Mouse (Mus musculus) inflammation-experienced regulatory T-cells, adult 6 months (primary cell): Measurements from ENCODE around the gene Tbc1d9. TPM values are rescaled to one million over a fixed set of nuclear protein-coding genes. Genes with fewer than 3 reads are reported as not detected.
"Not testable (repeated sequence)": the region's sequence is repeated elsewhere in the genome, so short reads cannot be mapped to it uniquely, and the experiment has no call there.

Experiments
- ATAC-seq: one replicate; pipeline ENCODE4 v1.8.0; 2017
- polyA plus RNA-seq, 3 experiments: library from polyadenylated mRNA; unstranded; fragments of 100-300 nt; shearing (Covaris generic); gene quantifications; one replicate each; pipeline ENCODE4 v1.2.1; 2017

The Tbc1d9 gene
- polyA plus RNA-seq, 3 experiments from 2014 or later, result 0.18 to 0.20 TPM; not detected in 1

DNA sequence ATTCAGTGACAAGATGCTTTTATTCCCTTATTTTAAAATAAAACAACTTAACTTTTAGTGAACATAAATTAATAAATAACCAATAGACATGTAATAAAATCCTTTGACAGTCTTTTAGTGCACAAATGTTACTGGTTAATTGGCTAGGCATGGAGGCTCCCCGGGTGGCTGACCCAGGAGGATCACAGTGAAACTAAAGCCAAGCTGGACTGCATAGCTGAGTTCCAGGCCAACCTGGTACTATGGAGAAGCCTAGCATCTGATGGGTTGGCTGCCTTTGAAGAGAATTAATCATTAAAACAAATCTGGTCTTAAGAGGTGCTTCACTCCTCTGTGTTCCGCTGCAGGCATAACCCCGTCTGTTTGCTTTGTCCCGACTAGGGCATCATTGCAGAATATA lies 67.9 kb downstream of the Tbc1d9 start:
- no peak for ATAC-seq

DNA sequence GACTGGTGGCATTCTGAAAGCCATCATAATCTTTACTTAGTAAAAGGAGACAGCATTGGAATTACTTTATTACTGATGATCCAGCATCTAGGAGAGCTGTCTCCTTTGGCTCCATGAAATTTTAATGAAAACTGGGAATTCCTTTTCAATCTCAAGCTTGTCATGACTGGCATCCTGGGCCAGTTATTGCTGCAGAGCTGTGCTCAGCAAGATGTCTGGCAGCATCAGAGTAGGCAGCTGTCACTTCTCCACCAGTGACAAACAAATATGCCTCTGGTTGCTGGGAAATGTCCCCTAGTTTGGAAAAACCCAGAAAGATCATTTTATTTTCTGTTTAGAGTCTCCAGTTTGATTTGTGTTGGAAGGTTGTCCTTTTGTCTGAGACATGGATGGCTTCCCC lies 74.2 kb downstream of the Tbc1d9 start:
- no peak for ATAC-seq

DNA sequence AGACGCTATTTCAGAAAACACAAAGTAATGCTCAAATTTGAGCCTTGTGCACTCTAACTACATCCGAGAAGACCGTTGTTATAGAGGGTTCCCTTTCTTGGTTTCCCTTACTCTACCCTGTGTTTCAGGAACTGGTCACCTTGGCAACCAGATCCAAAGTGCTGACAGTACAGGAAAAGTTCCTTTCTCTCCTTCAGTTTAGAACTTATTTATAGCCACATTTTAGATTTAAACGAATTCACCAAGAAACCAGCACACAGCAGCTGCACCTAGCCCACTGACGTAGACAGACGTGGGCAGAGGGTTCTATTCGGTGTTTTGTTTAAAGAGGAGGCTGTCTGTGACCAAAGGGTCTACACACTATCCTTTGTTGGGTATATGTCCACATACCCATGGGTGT lies 79.0 kb downstream of the Tbc1d9 start:
- ATAC-seq, result no peak

DNA sequence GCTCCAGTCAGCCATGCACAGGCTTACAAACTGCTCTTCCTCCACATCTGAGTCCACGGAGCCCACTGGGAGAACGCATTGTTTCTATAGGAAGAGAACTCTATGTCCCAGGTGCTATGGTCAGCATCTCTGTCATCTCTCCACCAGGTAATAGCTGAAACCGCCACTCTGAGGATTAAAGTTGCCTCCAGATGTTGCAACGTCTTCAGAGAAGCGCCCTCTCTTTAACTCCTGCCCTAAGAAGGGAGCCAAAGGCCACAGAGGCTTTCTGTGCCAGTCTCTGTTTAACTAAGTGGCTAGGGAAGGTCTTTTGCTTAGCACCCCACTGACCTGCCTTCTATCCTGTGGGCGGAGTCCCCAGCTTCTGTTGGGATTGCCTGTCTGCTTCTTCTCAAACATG lies 85.7 kb downstream of the Tbc1d9 start:
- no peak for ATAC-seq

DNA sequence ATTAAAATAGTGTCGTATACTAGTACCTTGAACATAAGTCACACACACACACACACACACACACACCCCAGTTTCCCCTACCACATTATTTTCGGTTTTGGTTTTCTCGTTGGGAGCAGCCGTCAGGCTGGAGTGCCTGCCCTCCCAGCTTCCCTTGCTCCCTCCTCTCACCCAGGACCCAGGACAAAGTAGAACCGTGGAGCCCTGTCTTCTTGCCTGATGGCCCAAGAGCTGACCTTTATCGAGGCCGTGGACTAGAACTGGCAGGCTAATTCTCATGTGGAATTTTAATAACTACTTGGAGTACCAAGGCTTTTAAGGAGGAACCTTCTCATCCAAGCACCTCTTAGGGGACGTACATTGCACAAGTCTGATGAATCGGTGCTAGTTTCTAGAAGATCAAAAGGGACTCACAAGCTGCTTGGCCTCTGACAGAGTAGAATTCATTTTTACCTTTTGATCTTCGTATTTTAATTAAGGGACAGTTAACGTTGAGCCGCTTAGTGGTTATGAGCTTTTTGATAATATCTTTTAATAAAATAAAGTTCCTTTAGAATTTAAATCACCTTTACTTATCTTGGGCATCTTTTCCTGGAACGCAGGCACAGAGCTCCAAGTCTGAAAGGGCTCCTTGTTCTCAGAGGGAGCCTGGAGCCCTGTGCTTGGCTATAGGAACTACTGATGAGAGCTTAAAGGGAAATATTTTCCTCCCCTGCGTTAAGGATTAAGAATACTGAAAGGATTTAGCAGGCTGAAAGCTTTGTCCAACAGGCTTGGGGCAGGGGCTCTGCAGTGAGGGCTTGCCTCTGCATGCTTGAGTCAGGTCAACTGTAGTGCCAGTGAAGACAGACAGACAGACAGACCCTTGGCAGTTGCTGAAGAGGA lies 86.5 kb downstream of the Tbc1d9 start:
- no peak for ATAC-seq

DNA sequence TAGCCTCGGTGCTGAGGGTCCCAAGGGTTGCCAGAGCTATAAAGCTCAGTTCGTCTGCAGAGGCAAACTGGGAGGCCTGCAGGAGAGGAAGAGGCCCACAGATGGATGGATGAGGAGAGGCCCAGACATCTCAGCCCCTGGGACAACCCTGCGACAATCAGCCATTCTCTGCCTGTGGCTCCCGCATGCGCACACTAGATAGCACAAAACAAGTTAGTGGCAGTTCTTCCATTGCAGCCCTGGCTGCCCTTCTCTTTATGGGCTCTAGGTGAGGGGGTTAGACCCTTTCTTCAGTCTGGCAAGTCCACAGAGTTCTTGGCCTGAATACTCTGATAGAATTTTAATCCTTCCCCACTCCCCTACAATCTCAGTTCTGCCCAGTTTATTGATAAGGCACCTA lies 87.6 kb downstream of the Tbc1d9 start:
- ATAC-seq, result no peak

GRCm38 (mm10) chr8:83257631-83258030 lies 92.5 kb downstream of the Tbc1d9 start:
- ATAC-seq, result no peak

DNA sequence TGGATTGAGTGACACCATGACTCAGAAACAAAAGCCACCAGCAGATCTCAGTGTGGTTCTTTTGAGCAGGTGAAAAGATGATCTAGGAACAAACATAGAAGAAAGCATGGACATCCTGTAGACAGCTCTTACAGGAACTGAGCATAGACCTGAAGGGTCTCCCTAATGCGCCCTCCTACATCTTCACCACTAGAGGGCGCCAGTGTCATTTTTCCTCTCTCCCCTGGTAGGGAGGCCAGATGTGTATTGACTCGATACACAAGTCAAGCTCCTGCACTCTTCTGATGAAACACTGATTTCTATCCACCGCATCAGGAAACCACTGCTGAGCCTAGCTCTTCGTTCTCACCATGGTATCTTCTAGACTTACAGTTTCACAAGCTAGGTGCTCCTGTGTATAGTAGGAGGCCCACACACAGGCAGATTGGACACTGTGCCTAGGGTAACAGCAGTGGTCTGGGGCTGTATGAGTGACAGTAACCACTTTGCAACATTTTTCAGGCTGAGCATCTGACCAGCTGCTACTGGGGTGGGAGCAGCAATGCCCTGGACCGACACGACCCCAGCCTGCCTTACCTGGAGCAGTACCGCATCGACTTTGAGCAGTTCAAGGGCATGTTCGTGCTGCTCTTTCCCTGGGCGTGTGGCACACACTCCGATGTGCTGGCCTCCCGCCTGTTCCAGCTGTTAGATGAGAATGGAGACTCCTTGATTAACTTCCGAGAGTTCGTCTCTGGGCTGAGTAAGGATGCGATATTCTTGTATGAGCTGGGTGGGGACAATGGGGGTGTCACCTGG lies 95.5 kb downstream of the Tbc1d9 start:
- ATAC-seq, result no peak

DNA sequence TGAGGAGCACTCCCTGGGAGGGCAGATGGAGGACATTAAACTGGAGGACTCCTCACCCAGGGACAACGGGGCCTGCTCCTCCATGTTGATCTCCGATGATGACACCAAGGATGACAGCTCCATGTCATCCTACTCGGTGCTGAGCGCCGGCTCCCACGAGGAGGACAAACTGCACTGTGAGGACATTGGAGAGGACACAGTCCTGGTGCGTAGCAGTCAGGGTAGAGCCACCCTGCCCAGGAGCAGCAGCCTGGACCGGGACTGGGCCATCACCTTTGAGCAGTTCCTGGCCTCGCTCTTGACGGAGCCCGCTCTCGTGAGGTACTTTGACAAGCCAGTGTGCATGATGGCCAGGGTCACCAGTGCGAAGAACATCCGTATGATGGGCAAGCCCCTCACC lies 106.0 kb downstream of the Tbc1d9 start:
- no peak for ATAC-seq

DNA sequence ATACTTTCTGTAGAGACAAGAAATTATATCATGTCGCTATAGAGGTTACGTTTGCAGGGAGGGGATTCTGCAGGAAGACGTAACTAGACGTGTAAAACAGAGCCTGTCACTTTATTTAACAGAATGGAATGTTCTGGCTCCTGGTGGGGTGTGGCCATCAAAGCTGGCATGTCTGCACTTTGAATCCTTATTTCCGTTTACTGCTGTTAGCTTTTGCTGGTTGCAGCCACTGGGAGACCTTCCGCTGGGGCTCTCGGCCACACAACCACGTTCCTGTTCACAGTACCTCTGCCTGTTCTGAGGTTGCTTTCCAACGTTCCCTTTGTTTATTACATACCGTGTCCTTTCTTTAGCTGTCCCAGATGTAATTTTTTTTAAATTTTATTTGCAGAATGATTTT lies 107.3 kb downstream of the Tbc1d9 start:
- no peak for ATAC-seq

- no peak for ATAC-seq
Measured at GRCm38 (mm10) chr8:83274470-83274869, 109.3 kb downstream of the Tbc1d9 start.

- ATAC-seq, result no peak
Measured at GRCm38 (mm10) chr8:83278431-83278830, 113.3 kb downstream of the Tbc1d9 start.

DNA sequence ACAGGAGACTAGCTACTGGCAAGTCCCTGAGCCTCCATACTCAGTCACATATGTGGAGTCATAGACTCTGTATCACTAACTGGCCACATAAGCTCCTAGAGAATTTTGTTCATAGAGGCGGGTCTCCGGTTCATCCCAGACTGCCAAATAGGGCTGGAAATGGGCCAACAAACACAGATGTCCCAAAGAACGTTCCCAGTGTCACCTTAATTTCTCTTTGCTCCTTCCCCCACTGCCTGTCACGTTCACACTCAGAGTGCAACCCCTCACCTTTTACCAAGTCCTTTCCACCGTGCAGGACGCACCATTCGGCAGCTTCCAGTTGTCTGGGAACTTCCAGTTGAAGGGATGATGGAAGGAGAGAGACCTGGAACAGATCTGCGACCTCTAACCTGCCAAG lies 120.2 kb downstream of the Tbc1d9 start:
- no peak for ATAC-seq

DNA sequence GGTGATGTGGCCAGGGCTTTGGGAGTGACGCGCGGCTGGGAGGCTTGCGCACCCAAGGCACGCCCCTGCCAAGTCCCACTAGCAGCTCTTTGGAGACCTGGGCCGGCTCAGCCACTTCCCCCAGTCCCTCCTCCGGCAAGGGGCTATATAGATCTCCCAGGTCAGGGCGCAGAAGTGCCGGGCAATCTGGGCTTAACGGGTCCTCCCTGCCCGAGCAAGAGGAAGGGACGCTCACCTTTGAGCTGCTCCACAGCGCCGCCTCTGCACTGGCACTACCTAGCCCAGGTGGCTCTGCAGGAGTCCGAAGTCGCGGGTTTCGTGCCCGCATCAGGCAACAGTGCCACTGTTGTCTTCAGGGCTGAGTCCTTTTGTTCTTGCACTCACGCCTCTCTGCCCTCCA lies 125.0 kb downstream of the Tbc1d9 start, which contains the start of gene Ucp1:
Gene Ucp1, plus strand, starts transcription at position 177 of the 400 bp plus-strand sequence.
- ATAC-seq, result no peak

DNA sequence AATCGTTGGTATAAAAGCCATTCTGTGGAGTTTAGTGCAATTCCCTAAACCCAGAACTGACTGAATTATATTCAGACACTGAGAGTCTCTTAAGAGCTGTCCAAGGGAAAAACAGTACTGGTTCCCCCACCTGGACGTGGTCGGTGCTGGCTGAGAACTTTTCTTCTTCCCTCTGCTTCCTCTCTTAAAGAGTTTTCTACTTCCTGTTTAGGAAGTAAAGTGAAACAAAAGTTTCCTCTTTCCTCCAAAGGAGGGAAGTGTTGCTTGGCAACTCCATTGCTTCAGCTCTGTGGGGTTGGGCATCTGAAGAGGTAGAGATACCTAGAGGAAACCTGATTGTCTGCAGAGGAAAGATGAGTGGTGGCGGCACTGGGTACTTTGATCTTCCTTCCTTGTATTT lies 132.2 kb downstream of the Tbc1d9 start:
- no peak for ATAC-seq

DNA sequence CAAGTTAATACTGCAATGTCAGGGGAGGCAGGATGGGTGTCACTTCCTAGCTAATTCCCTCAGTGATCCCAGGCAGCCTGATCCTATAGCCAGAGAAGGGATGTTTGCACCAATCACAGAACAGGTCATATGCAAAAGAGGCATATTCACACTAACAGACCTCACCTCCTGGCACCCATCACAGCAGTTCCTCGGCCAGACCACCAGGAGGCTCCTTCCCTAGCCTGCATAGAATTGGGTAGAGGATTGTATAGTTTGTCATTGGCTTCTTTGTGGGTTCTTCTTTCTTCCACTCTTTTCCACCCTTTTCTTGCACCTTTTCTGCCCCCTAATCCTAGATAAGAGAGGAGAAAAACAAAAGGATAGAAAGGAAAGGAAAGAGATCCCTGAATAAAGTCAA lies 135.0 kb downstream of the Tbc1d9 start:
- no peak for ATAC-seq

GRCm38 (mm10) chr8:83304946-83305345 lies 139.8 kb downstream of the Tbc1d9 start:
- ATAC-seq, result no peak

- no peak for ATAC-seq
Measured at GRCm38 (mm10) chr8:83309836-83310235, 144.7 kb downstream of the Tbc1d9 start.

GRCm38 (mm10) chr8:83315084-83315483 lies 149.9 kb downstream of the Tbc1d9 start:
- not testable (repeated sequence) for ATAC-seq

- no peak for ATAC-seq
Measured at GRCm38 (mm10) chr8:83315691-83316090, 150.5 kb downstream of the Tbc1d9 start.

GRCm38 (mm10) chr8:83320543-83320942 lies 155.4 kb downstream of the Tbc1d9 start:
- ATAC-seq, result no peak

DNA sequence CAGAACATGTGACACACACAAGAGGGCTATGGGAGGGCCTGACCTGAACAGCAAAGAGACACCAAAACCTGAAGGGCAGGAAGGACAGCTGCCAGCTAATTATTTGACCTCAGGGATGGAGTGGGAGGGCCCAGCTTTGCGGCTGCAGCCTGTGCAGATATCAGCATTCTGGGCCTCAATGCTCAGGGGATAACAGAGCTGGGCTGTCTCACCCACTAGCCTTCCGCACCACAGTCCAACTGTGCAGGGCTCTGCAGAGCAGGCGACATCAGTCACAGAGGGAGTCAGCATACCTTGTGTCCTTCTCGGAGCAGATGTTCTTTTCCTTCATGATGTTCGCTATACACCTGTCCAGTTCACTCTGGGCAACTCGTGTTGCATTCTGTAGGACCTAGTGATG lies 157.2 kb downstream of the Tbc1d9 start:
- no peak for ATAC-seq
